Mouse (Mus musculus): ENCODE measurements at regions not wholly inside any gene's neighbourhood (a gene's known extent, or its start where the extent isn't known, plus 50 kb on each side); places are given as distances from the start of the nearest gene placed in this dataset.

DNA sequence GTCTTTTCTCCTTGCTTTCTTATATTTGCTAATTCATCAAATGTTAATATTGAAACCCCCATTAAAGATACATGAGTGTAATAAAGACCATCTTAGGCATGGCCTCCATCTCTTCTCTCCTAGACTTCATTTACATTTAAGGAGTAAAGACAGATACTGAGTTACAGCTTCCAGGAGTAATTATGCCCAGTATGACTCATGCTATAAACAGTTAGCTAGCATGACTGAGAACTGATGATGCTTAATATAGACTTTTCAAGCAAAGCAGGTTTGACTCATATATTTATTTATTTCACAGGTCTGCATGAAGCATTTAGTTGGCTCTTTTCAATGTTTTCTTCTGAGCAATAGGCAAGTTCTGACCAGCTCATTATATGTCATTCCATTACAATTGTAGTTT, 453.7 kb upstream of the Cntn6 start:
- no peak for DNase-seq (ENCODE audit: low spot score in 2 of 2)

DNA sequence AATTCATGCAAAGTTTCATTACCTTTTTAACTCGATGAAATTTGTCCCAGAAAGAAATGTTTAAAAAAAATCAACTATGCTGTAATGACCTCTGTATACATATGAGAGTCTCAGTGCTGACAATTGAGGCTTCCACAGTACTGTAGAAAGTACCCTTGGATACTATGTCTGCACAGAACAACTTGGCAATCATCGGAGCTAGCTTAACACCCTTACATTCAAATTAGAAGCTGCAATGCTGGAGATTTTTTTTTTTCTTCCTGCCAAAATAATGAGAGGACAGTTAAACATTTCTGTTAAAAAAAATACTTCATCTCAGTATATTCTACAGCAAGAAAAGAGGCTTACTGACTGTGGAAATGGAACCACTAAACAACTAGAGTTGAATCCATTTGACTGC, 452.1 kb upstream of the Cntn6 start:
- DNase-seq (ENCODE audit: low spot score in 2 of 2): no peak

DNA sequence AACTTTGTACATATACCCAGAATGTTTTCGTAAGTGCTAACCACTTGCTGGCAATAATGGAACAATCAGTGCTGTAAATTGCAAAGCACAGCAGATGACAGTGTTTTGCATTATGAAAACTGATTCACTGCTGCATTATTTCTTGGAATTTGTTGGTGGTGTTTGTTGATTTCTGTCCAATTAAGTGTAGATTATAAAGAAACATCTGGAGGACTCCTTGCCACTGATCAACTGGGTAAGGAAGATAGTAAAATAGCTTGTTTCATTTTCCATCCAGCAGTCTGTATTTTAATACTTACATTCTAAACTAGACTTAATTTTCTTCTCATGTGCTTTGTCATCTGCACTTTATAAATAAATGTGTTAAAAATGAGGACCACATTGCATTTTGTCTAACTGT, 436.6 kb upstream of the Cntn6 start:
- no peak for DNase-seq (ENCODE audit: low spot score in 2 of 2)

DNA sequence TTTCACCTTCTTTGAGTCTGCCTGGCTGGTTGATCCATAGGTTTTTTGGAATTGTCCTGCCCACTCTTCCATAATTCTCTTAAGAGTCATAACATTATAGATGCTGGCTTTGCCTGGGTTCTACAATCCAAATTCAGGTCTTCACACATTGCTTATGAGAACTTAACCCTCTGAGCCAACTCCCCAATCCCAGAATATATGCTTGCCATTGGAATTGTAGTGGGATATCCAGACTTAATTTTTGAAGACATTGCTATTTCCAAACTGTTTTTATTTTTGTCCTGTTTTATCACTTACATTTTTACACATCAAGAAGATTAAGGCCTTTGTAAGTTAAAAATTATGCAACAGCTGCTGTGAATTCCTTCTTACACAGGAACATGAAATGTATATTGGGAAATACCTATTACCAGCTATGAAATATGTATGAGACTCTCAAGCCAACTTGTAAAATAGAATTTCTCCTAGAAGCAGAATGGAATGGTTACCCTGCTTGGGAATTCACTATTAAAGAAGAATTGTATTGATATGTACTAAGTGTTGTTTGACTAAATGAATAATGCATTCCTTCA, 430.8 kb upstream of the Cntn6 start:
- DNase-seq (ENCODE audit: low spot score in 2 of 2): no peak

DNA sequence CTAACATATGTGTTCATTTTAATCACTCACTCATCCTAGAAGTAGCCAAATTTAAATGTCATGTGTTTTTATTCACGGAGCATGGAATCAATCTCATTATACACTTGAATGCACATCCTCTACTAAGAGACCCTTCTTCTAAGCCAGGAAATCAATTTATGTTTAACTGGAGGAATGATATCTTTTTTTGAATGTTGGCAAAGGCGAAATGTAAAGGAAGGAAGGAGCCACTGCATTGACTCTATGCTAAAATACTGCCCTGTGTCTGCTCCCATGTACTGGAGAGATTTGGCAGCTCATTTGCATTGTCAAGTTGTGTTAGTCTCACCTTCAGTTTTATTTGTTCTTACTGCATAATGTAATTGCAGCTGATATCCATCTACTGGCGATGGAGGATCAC, 412.0 kb upstream of the Cntn6 start:
- no peak for DNase-seq (ENCODE audit: low spot score in 2 of 2)

DNA sequence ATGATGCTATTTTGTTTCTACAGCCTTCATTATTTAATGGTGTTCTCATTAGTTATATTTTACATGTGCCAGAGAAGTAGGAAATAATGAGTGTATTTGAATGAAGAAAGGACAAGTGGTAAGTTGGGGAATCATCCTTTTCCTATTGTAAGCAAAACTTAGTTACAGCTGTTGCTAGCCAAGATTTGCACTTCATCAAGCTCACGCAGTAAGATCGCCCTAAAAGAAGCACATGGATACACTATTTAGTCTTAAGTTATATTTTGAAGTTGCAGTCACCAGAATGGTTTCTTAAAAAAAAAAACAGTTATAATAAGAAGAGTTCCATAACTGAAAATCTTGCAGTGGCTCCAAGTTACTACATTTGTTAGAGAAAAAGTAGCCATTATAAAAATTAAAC, 410.3 kb upstream of the Cntn6 start:
- no peak for DNase-seq (ENCODE audit: low spot score in 2 of 2)

DNA sequence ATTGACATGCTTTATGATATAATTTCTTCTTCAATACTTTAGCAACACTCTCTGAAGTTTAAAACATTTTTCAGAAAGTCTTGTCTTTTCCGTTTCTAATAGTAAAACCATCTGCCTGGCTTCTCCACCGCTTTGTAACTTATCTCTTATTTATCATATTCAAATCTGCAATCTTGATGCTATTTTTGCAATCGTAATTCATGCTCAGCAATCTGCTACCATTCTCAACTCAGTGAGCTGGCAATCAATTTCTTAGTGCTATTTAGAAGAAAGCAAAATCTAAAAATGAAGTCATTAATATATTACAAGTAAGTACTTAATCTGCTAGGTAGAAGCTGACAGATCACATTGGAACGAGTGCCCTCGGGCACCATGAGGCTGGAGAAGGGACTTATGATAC, 384.2 kb upstream of the Cntn6 start:
- no peak for DNase-seq (ENCODE audit: low spot score in 2 of 2)

Data from left cerebral cortex, adult 18-20 months (tissue).